Mouse (Mus musculus) E14TG2a.4 (cell line): ENCODE measurements around the gene Fbxl16.

ENCODE experiments used
- H3K27me3 ChIP-seq: 2 replicates; pipeline ENCODE4 v1.6.1; 2014; ENCODE audit warnings: low read length, control low read depth; ENCODE audit not compliant: insufficient read depth
- H3K36me3 ChIP-seq: 2 replicates; pipeline ENCODE4 v1.6.1; 2014; ENCODE audit warnings: low read length, control low read depth; ENCODE audit not compliant: insufficient read depth
- H3K4me1 ChIP-seq: replicated peaks from 2 replicates; pipeline ENCODE4 v1.6.1; 2014; ENCODE audit warnings: low read depth, low read length, control low read depth
- H3K4me3 ChIP-seq: replicated peaks from 2 replicates; pipeline ENCODE4 v1.5.1; 2014; ENCODE audit warnings: mild to moderate bottlenecking, low read length
- H3K9me3 ChIP-seq: 2 replicates; pipeline ENCODE4 v1.6.1; 2014; ENCODE audit warnings: low read length, control low read depth
- CTCF ChIP-seq: conservative IDR thresholded peaks from 2 replicates; pipeline ENCODE4 v1.5.1; 2014; ENCODE audit warnings: low read length
- NANOG ChIP-seq: IDR thresholded peaks from 2 replicates; pipeline ENCODE4 v1.6.1; 2014; ENCODE audit warnings: borderline replicate concordance, low read length, mixed read lengths
- POU5F1 ChIP-seq: IDR thresholded peaks from 2 replicates; pipeline ENCODE4 v1.6.1; 2014; ENCODE audit warnings: low read length, borderline replicate concordance

Gene Fbxl16

DNA sequence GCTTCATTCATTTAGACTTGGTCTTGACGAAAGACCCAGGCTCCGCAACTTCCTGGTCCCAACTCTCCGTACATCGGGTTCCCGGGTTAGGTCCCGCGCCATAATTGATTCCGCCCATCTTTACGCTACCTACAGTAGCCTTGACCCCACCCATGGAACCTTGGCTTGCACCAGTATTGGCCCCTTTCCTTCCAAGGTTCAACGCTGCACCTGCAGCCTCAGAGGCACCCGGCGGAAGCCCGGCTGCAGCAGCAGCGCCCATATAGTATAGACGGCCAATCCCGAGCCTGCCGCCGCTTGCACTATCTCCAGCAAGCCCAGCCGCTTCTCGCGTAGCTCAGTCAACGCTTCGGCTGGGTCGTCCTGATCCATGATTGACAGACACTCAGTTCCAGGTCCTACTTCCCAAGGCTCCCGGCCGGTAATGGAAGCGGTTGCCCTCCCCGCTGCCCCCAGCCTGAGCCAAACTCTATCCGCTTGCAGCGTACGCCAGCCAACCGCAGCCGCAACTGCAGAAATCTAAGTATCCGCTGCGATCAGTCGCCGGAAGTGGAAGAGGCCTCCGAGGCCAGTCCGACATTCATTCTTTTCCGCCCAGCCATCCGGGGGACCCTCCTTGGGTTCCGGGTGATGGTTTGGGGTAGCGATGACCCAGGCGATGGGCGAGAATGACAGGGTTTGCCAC is 16.9 kb upstream of the Fbxl16 start:
- peaks cover 43% of the 10 kb centered on the region for H3K36me3 ChIP-seq
- TF ChIP-seq POU5F1 (no peak), NANOG (no peak), CTCF (no peak)
- H3K9me3 ChIP-seq = no peaks in the 10 kb centered on the region
- H3K4me1 ChIP-seq = peaks cover 58% of the 10 kb centered on the region
- H3K27me3 ChIP-seq = peaks cover 14% of the 10 kb centered on the region
- H3K4me3 ChIP-seq = peak overlapping the region; percentile 91

DNA sequence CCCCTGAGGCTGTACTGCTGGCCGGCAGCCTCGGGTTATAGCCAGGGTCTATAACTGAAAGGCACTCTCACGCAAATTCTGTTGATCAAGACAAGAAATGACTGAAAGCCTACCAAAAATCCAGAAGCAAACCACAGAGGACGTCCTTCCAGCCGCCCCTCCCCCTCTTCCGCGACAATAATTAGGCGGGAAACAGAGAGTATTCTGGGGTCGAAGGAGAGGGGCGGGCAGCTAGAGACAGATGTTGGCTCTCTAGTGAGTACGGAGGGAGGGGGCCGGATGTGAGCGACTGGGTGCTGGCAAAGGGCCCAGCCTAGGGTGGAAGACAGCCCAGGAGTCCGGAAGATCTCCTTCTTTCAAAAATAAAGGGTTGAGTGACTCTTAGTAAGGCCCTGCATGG is 16.3 kb upstream of the Fbxl16 start, which contains the start of gene Fam173a:
TSS of gene Fam173a (minus strand) at position 287 of the 400 bp plus-strand sequence.
- Histone ChIP-seq H3K4me1 (peaks cover 64% of the 10 kb centered on the region), H3K27me3 (peaks cover 14% of the 10 kb centered on the region), H3K4me3 (peak within 1 kb of the TSS; percentile 91), H3K36me3 (peaks cover 39% of the 10 kb centered on the region), H3K9me3 (no peaks in the 10 kb centered on the region)
- no peak for TF ChIP-seq POU5F1
- TF ChIP-seq CTCF = no peak
- no peak for TF ChIP-seq NANOG

DNA sequence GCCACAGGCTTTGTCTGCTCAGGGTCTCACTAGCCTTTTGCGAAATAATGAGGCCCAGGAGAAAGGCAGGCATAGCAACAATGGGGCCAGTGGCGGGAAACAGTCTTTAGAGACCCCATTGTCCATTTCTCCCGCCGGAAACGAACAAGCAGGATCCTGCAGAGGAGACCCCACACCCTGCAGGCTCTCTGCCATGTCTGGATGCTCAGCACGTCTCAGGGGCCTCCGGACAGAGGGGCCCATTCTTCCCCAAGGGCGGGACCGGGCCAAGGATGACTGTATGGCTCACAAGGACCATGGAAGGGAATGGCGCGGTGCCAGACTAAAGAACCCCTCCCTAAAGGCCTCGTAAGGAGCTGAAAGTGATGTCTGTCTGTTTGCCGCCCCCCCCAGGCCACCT is 14.7 kb upstream of the Fbxl16 start:
- H3K36me3 ChIP-seq = peaks cover 26% of the 10 kb centered on the region
- H3K27me3 ChIP-seq = peaks cover 14% of the 10 kb centered on the region
- H3K4me3 ChIP-seq = peak overlapping the region; percentile 41
- TF ChIP-seq CTCF = no peak
- no peak for TF ChIP-seq NANOG
- TF ChIP-seq POU5F1 = no peak
- H3K9me3 ChIP-seq = no peaks in the 10 kb centered on the region
- peaks cover 64% of the 10 kb centered on the region for H3K4me1 ChIP-seq

- H3K27me3 ChIP-seq = peaks cover 14% of the 10 kb centered on the region
Measured at GRCm38 (mm10) chr17:25794998-25795397, 13.9 kb upstream of the Fbxl16 start.

GRCm38 (mm10) chr17:25795609-25796092 is 13.2 kb upstream of the Fbxl16 start, which contains the start of gene AC134908.4:
Gene AC134908.4 (minus strand): TSS chr17:25795659.
- Histone ChIP-seq H3K4me3 (peak within 1 kb of the TSS; percentile 88), H3K27me3 (peaks cover 14% of the 10 kb centered on the region), H3K36me3 (peaks cover 14% of the 10 kb centered on the region), H3K9me3 (no peaks in the 10 kb centered on the region), H3K4me1 (peaks cover 61% of the 10 kb centered on the region)
- TF ChIP-seq CTCF (no peak), POU5F1 (no peak), NANOG (no peak)

More at GRCm38 (mm10) chr17:25794998-25795397, 13.9 kb upstream of the Fbxl16 start:
- H3K4me3 ChIP-seq = peak overlapping the region; percentile 88; the same call in 1 of the 2 replicates
- no peaks in the 10 kb centered on the region for H3K9me3 ChIP-seq
- peaks cover 18% of the 10 kb centered on the region for H3K36me3 ChIP-seq
- TF ChIP-seq CTCF (no peak), POU5F1 (no peak), NANOG (no peak)
- H3K4me1 ChIP-seq = peaks cover 64% of the 10 kb centered on the region

DNA sequence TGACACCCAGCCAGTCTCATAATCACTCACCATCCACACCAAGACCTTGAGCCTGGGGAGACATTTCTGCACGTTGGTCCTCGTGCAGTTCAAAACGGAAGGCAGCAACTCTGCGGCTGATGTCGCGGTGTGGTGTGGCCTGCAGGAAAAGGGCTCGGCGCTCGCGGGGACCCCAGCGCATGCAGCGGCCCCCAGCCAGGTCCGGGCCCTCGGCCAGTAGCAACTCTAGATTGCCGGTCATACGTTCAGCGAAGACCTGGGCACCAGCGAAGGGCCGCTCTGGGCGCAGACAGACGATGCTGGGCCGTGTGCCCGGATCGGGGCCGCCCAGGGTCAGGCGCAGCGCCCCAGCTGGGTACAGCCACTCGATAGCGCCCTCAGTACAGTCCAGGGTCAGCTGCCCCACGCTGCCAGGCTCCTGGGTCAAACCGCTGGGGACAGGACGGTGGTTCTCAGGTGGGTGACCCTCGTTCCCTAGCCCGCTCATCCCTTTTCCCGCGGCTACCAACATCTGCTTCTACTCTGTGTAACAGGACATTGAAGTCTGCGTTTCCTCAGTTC is 12.6 kb upstream of the Fbxl16 start:
- peak overlapping the region; percentile 88 for H3K4me3 ChIP-seq
- H3K9me3 ChIP-seq = no peaks in the 10 kb centered on the region
- peaks cover 15% of the 10 kb centered on the region for H3K27me3 ChIP-seq
- no peak for TF ChIP-seq POU5F1
- TF ChIP-seq NANOG = no peak
- no peak for TF ChIP-seq CTCF
- peaks cover 55% of the 10 kb centered on the region for H3K4me1 ChIP-seq
- H3K36me3 ChIP-seq = peaks cover 12% of the 10 kb centered on the region

GRCm38 (mm10) chr17:25796951-25797369 is 11.9 kb upstream of the Fbxl16 start, which contains the start of gene Metrn:
Gene Metrn (minus strand): TSS chr17:25797136.
- Histone ChIP-seq H3K4me3 (peak within 1 kb of the TSS; percentile 88), H3K27me3 (peaks cover 21% of the 10 kb centered on the region), H3K9me3 (no peaks in the 10 kb centered on the region), H3K36me3 (peaks cover 12% of the 10 kb centered on the region), H3K4me1 (peaks cover 52% of the 10 kb centered on the region)
- TF ChIP-seq CTCF (no peak), POU5F1 (no peak), NANOG (no peak)

- Histone ChIP-seq H3K9me3 (no peaks in the 10 kb centered on the region), H3K4me3 (no peak overlapping the region), H3K4me1 (peaks cover 21% of the 10 kb centered on the region), H3K36me3 (no peaks in the 10 kb centered on the region), H3K27me3 (peaks cover 39% of the 10 kb centered on the region)
- TF ChIP-seq CTCF (peak; percentile 79), NANOG (no peak)
Measured at GRCm38 (mm10) chr17:25801029-25801428, 7.9 kb upstream of the Fbxl16 start.
